9 mouse cellular contexts compared by ENCODE assay signal in the genomic region with DNA sequence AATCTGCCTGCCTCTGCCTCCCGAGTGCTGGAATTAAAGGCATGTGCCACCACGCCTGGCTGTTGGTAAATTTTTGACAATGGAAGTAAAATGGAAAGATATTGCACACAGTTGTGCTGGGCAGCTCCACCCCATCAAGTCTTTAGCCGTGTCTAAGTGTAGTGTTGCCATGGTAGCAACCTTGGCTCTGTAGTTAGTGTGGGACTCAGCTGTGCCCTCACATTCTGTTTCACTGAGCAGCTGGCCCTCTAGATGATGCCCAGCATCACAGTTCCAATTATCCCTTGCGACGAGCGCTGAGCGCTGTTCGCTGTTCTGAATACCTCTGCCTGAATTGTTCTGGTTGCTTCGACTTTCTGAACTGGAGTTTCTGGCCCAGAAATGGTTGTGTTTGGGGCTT. TPM values are rescaled to one million over a fixed set of nuclear protein-coding genes. Genes with fewer than 3 reads are reported as not detected.
DNase-seq lines count a peak whose midpoint lies in the region; ATAC-seq and TF ChIP-seq lines count a peak whose summit lies in the region.
"Had no signal": no experiment of that assay in that cellular context is flagged by ENCODE, and none has a peak within 500 bp of the region (broad histone marks: within the 10 kb centered on the region; RNA-seq: fewer than 3 reads in every experiment).

No protein-coding gene starts in this region.

- peak overlapping the region; percentile 64 for H3K27ac ChIP-seq in hindbrain, postnatal 0 days
- peak overlapping the region; percentile 80 for H3K27ac ChIP-seq in olfactory bulb, adult 2 months (ENCODE audit: insufficient read depth, low read depth, low read length)
- H3K27ac ChIP-seq: limb, embryonic 13.5 days had no signal

- no peaks in the 10 kb centered on the region for H3K36me3 ChIP-seq in hindbrain, postnatal 0 days (ENCODE audit: insufficient read depth, low read length)
- H3K36me3 ChIP-seq: limb, embryonic 13.5 days had no signal

- H3K9me3 ChIP-seq in hindbrain, postnatal 0 days (ENCODE audit: low read length), result no peaks in the 10 kb centered on the region
- H3K9me3 ChIP-seq: limb, embryonic 13.5 days had no signal

- intact Hi-C loops in left cerebral cortex, postnatal 36 days (cut with DNase I), result no loop called here

- WGBS in hindbrain, postnatal 0 days, result 31% methylated on average over 9 of the region's 9 CpGs
- 23% methylated on average over 9 of the region's 9 CpGs for WGBS in olfactory bulb, adult 2 months
- WGBS in lung, adult 2 months, result 72% methylated on average over 9 of the region's 9 CpGs

- peak; percentile 75 for ATAC-seq in hindbrain, postnatal 0 days

- no peak overlapping the region for H3K9ac ChIP-seq in hindbrain, postnatal 0 days (replicated peaks; ENCODE audit: low read length)
- H3K9ac ChIP-seq: limb, embryonic 13.5 days had no signal

- no peak for TF ChIP-seq CTCF in hindbrain, postnatal 0 days (IDR thresholded peaks at IDR 0.05; ENCODE audit: low read depth)
- TF ChIP-seq CTCF in olfactory bulb, adult 2 months (IDR thresholded peaks at IDR 0.05; ENCODE audit: insufficient read depth, low read depth, low read length), result no peak
- no peak for TF ChIP-seq CTCF in lung, adult 2 months (IDR thresholded peaks at IDR 0.05; ENCODE audit: insufficient read depth, low read length)

- no peak for TF ChIP-seq POLR2A in olfactory bulb, adult 2 months (IDR thresholded peaks at IDR 0.05; ENCODE audit: insufficient read depth, low read depth, low read length)
- TF ChIP-seq POLR2A in lung, adult 2 months (IDR thresholded peaks at IDR 0.05; ENCODE audit: borderline replicate concordance, extremely low read depth, low read depth, low read length), result no peak

- H3K27me3 ChIP-seq in hindbrain, postnatal 0 days (ENCODE audit: insufficient read depth, low read length), result no peaks in the 10 kb centered on the region
- H3K27me3 ChIP-seq: limb, embryonic 13.5 days had no signal

- H3K4me3 ChIP-seq in hindbrain, postnatal 0 days (ENCODE audit: low read length), result no peak overlapping the region
- H3K4me3 ChIP-seq in olfactory bulb, adult 2 months (ENCODE audit: insufficient read depth, low read depth, low read length), result no peak overlapping the region
- H3K4me3 ChIP-seq in lung, adult 2 months (replicated peaks; ENCODE audit: extremely low read depth, low read depth, low read length), result no peak overlapping the region
- H3K4me3 ChIP-seq: limb, embryonic 13.5 days had no signal

- peak; percentile 66 for DNase-seq in adrenal gland, adult 2 months
- DNase-seq in adrenal gland, postnatal 4 days (ENCODE audit: low spot score in 2 of 2), result no peak
- DNase-seq in left cerebral cortex, adult 18-20 months (ENCODE audit: low spot score in 2 of 2), result peak; percentile 14 to 47
- DNase-seq in left cerebral cortex, postnatal 36 days (ENCODE audit: low spot score in 2 of 2), result no peak
- DNase-seq in hindbrain, postnatal 0 days (ENCODE audit: low spot score), result peak; percentile 70
- DNase-seq in T-cell, adult 2 months (ENCODE audit: low spot score), result no peak
- no peak for DNase-seq in lung, adult 2 months

- no peak overlapping the region for H3K4me2 ChIP-seq in hindbrain, postnatal 0 days (ENCODE audit: low read depth, low read length)
- H3K4me2 ChIP-seq: limb, embryonic 13.5 days had no signal

- peaks cover 32% of the 10 kb centered on the region; the same call in 1 of the 2 replicates for H3K4me1 ChIP-seq in hindbrain, postnatal 0 days (ENCODE audit: insufficient read depth, low read length)
- H3K4me1 ChIP-seq in olfactory bulb, adult 2 months (ENCODE audit: control insufficient read depth, insufficient read depth, low read length), result peaks cover 66% of the 10 kb centered on the region
- peaks cover 50% of the 10 kb centered on the region for H3K4me1 ChIP-seq in lung, adult 2 months (ENCODE audit: control insufficient read depth, insufficient read depth, low read length)

RNA-seq across cellular contexts. Expression of a gene that starts 25.5 kb away (rescaled TPM):
- total RNA-seq in adrenal gland, adult 2 months (2021), result 10 to 100 TPM; 51.6 to 71.6 TPM
- polyA plus RNA-seq in adrenal gland, adult 2 months (2012; rRNA removed), result 38.4 and 45.5 TPM in 2 replicates
- total RNA-seq in adrenal gland, postnatal 4 days (2021), result 10 to 100 TPM; 65.9 to 74.9 TPM
- 10 to 100 TPM; 47.2 to 53.9 TPM for total RNA-seq in left cerebral cortex, adult 18-20 months (2021)
- 10 to 100 TPM; 56.1 to 60.8 TPM for total RNA-seq in left cerebral cortex, postnatal 36 days (2021)
- total RNA-seq in hindbrain, postnatal 0 days (2014; rRNA removed), result 15.0 and 17.0 TPM in 2 replicates
- 108 and 113 TPM in 2 replicates for polyA plus RNA-seq in hindbrain, postnatal 0 days (2015; fragmentation: Nextera tagmentation; extraction: Ambion mirVana)
- polyA plus RNA-seq in olfactory bulb, adult 2 months (2012; ENCODE audit: insufficient read depth, insufficient read length, low replicate concordance, missing spikeins), result not detected in 2 replicates
- polyA plus RNA-seq in lung, adult 2 months (2012; rRNA removed), result 101 and 124 TPM in 2 replicates

RNA-seq across cellular contexts. Expression of a gene that starts 27.9 kb away (rescaled TPM):
- total RNA-seq in adrenal gland, adult 2 months (2021), result 1 to 10 TPM; 5.5 to 7.1 TPM
- 22.5 and 30.8 TPM in 2 replicates for polyA plus RNA-seq in adrenal gland, adult 2 months (2012; rRNA removed)
- total RNA-seq in adrenal gland, postnatal 4 days (2021), result 10 to 100 TPM in 1 of 2 experiments, 1 to 10 TPM in 1; 8.9 to 11.8 TPM
- 10 to 100 TPM in 1 of 2 experiments, 1 to 10 TPM in 1; 9.6 to 12.2 TPM for total RNA-seq in left cerebral cortex, adult 18-20 months (2021)
- total RNA-seq in left cerebral cortex, postnatal 36 days (2021), result 10 to 100 TPM in 1 of 2 experiments, 1 to 10 TPM in 1; 7.8 to 13.5 TPM
- 9.0 and 11.5 TPM in 2 replicates for total RNA-seq in hindbrain, postnatal 0 days (2014; rRNA removed)
- 1.8 and 1.9 TPM in 2 replicates for polyA plus RNA-seq in hindbrain, postnatal 0 days (2015; fragmentation: Nextera tagmentation; extraction: Ambion mirVana)
- polyA plus RNA-seq in olfactory bulb, adult 2 months (2012; ENCODE audit: insufficient read depth, insufficient read length, low replicate concordance, missing spikeins), result not detected in 2 replicates
- polyA plus RNA-seq in lung, adult 2 months (2012; rRNA removed), result 58.4 and 66.4 TPM in 2 replicates

RNA-seq across cellular contexts. Expression of a gene that starts 57.6 kb away (rescaled TPM):
- 10 to 100 TPM; 12.0 to 14.5 TPM for total RNA-seq in adrenal gland, adult 2 months (2021)
- 27.6 and 30.2 TPM in 2 replicates for polyA plus RNA-seq in adrenal gland, adult 2 months (2012; rRNA removed)
- 10 to 100 TPM; 16.0 to 17.9 TPM for total RNA-seq in adrenal gland, postnatal 4 days (2021)
- total RNA-seq in left cerebral cortex, adult 18-20 months (2021), result 1 to 10 TPM; 2.2 to 2.9 TPM
- 1 to 10 TPM; 2.2 TPM for total RNA-seq in left cerebral cortex, postnatal 36 days (2021)
- 23.1 and 30.6 TPM in 2 replicates for total RNA-seq in hindbrain, postnatal 0 days (2014; rRNA removed)
- polyA plus RNA-seq in hindbrain, postnatal 0 days (2015; fragmentation: Nextera tagmentation; extraction: Ambion mirVana), result 18.7 and 19.3 TPM in 2 replicates
- polyA plus RNA-seq in olfactory bulb, adult 2 months (2012; ENCODE audit: insufficient read depth, insufficient read length, low replicate concordance, missing spikeins), result not detected in 2 replicates
- polyA plus RNA-seq in lung, adult 2 months (2012; rRNA removed), result 20.0 and 22.9 TPM in 2 replicates

RNA-seq across cellular contexts. Expression of a gene that starts 59.8 kb away (rescaled TPM):
- under 1 TPM in 1 of 2 experiments, not detected in 1; 0.66 TPM for total RNA-seq in adrenal gland, adult 2 months (2021)
- polyA plus RNA-seq in adrenal gland, adult 2 months (2012; rRNA removed), result 0.22 TPM in 1 of 2 replicates, not detected in the other
- total RNA-seq in adrenal gland, postnatal 4 days (2021), result 1 to 10 TPM; 2.9 to 9.8 TPM
- total RNA-seq in left cerebral cortex, adult 18-20 months (2021), result not detected
- under 1 TPM in 1 of 2 experiments, not detected in 1; 0.59 TPM for total RNA-seq in left cerebral cortex, postnatal 36 days (2021)
- total RNA-seq in hindbrain, postnatal 0 days (2014; rRNA removed), result 0.72 TPM in 1 of 2 replicates, not detected in the other
- 0.65 and 0.89 TPM in 2 replicates for polyA plus RNA-seq in hindbrain, postnatal 0 days (2015; fragmentation: Nextera tagmentation; extraction: Ambion mirVana)
- polyA plus RNA-seq in olfactory bulb, adult 2 months (2012; ENCODE audit: insufficient read depth, insufficient read length, low replicate concordance, missing spikeins), result not detected in 2 replicates
- polyA plus RNA-seq in lung, adult 2 months (2012; rRNA removed), result 10.8 and 214 TPM in 2 replicates

Comparison
In these comparisons a context has a peak if more than half of its experiments do, and no peak if none do; other contexts are left out.
1. DNase-seq: peak in adrenal gland, adult 2 months (single experiment), left cerebral cortex, adult 18-20 months (2 of 2) and hindbrain, postnatal 0 days (single experiment); none in adrenal gland, postnatal 4 days (0 of 2), left cerebral cortex, postnatal 36 days (0 of 2), T-cell, adult 2 months (single experiment) and lung, adult 2 months (single experiment).